Mouse (Mus musculus) embryonic facial prominence, embryonic 15.5 days (tissue): ENCODE measurements around the gene N4bp3. TPM values are rescaled to one million over a fixed set of nuclear protein-coding genes. Genes with fewer than 3 reads are reported as not detected.
A peak's percentile ranks its signal among the peaks of the same experiment; 100 is the strongest.
"Not testable (repeated sequence)": the region's sequence is repeated elsewhere in the genome, so short reads cannot be mapped to it uniquely, and the experiment has no call there.

Source experiments
- ATAC-seq: fragments of 200-750 bp; cut with Nextera tagmentation; 2 replicates; pipeline ENCODE4 v1.8.0; 2017; ENCODE audit warnings: low read depth, moderate TSS enrichment; ENCODE audit not compliant: insufficient number of reproducible peaks, low FRiP score, low TSS enrichment
- H3K27ac ChIP-seq: fragments of 300-500 bp; sonication (generic); replicated peaks from 2 replicates; pipeline ENCODE4 v1.5.1; 2015; ENCODE audit warnings: mild to moderate bottlenecking, inconsistent platforms
- H3K27me3 ChIP-seq: fragments of 300-500 bp; sonication (generic); 2 replicates; pipeline ENCODE4 v1.6.1; 2015; ENCODE audit warnings: inconsistent platforms
- H3K36me3 ChIP-seq: fragments of 300-500 bp; sonication (generic); 2 replicates; pipeline ENCODE4 v1.6.1; 2015; ENCODE audit warnings: mild to moderate bottlenecking, inconsistent platforms
- H3K4me1 ChIP-seq: fragments of 300-500 bp; sonication (generic); 2 replicates; pipeline ENCODE4 v1.6.1; 2015; ENCODE audit warnings: inconsistent platforms
- H3K4me2 ChIP-seq: fragments of 300-500 bp; sonication (generic); replicated peaks from 2 replicates; pipeline ENCODE4 v1.6.1; 2015; ENCODE audit warnings: mild to moderate bottlenecking, inconsistent platforms
- H3K4me3 ChIP-seq: fragments of 300-500 bp; sonication (generic); replicated peaks from 2 replicates; pipeline ENCODE4 v1.5.1; 2015; ENCODE audit warnings: mild to moderate bottlenecking, inconsistent platforms
- H3K9ac ChIP-seq: fragments of 300-500 bp; sonication (generic); 2 replicates; pipeline ENCODE4 v1.6.1; 2015; ENCODE audit warnings: inconsistent platforms
- H3K9me3 ChIP-seq: fragments of 300-500 bp; sonication (generic); replicated peaks from 2 replicates; pipeline ENCODE4 v1.6.1; 2016; ENCODE audit warnings: inconsistent platforms
- WGBS: fragments of 180-500 bp; shearing (Covaris S2); methylation state at CpG from one replicate; pipeline ENCODE4 v1.1.7; 2015; 5-methylcytosine and 5-hydroxymethylcytosine counted together
- polyA plus RNA-seq: library from polyadenylated mRNA; unstranded; fragments of >200 nt; fragmentation: Nextera tagmentation; extraction: Ambion mirVana; gene quantifications from 2 replicates; pipeline ENCODE4 v1.2.1, GENCODE M21; 2015

The N4bp3 gene
- polyA plus RNA-seq, 1 experiment from 2014 or later, result 41.0 TPM

GRCm38 (mm10) chr11:51627907-51628306 is 22.7 kb downstream of the N4bp3 start:
- 84% methylated on average over 8 of the region's 8 CpGs for WGBS
- Histone ChIP-seq H3K9ac (no peak overlapping the region), H3K27me3 (no peaks in the 10 kb centered on the region), H3K4me1 (no peaks in the 10 kb centered on the region), H3K36me3 (peaks cover 63% of the 10 kb centered on the region), H3K9me3 (no peaks in the 10 kb centered on the region), H3K27ac (no peak overlapping the region), H3K4me3 (no peak overlapping the region), H3K4me2 (no peak overlapping the region)
- no peak for ATAC-seq

GRCm38 (mm10) chr11:51627425-51627824 is 23.2 kb downstream of the N4bp3 start:
- 92% methylated on average over 9 of the region's 9 CpGs for WGBS

GRCm38 (mm10) chr11:51625187-51625820 is 25.3 kb downstream of the N4bp3 start:
- H3K36me3 ChIP-seq, result peaks cover 80% of the 10 kb centered on the region
- H3K4me2 ChIP-seq, result no peak overlapping the region
- no peaks in the 10 kb centered on the region for H3K27me3 ChIP-seq
- no peak for ATAC-seq
- no peak overlapping the region for H3K4me3 ChIP-seq
- WGBS, result 74% methylated on average over 5 of the region's 5 CpGs
- H3K4me1 ChIP-seq, result peaks cover 14% of the 10 kb centered on the region
- no peak overlapping the region for H3K9ac ChIP-seq
- H3K27ac ChIP-seq, result no peak overlapping the region
- H3K9me3 ChIP-seq, result no peaks in the 10 kb centered on the region

More at GRCm38 (mm10) chr11:51627425-51627824, 23.2 kb downstream of the N4bp3 start:
- no peaks in the 10 kb centered on the region for H3K9me3 ChIP-seq
- H3K4me2 ChIP-seq, result no peak overlapping the region
- no peaks in the 10 kb centered on the region for H3K27me3 ChIP-seq
- H3K27ac ChIP-seq, result no peak overlapping the region
- peaks cover 68% of the 10 kb centered on the region for H3K36me3 ChIP-seq
- no peak overlapping the region for H3K9ac ChIP-seq
- no peaks in the 10 kb centered on the region for H3K4me1 ChIP-seq
- no peak overlapping the region for H3K4me3 ChIP-seq
- ATAC-seq, result no peak

GRCm38 (mm10) chr11:51622971-51623491 is 27.6 kb downstream of the N4bp3 start:
- no peaks in the 10 kb centered on the region for H3K9me3 ChIP-seq
- no peak overlapping the region for H3K4me2 ChIP-seq
- peaks cover 68% of the 10 kb centered on the region for H3K36me3 ChIP-seq
- H3K9ac ChIP-seq, result no peak overlapping the region
- H3K4me1 ChIP-seq, result peaks cover 18% of the 10 kb centered on the region
- no peak overlapping the region for H3K27ac ChIP-seq
- H3K4me3 ChIP-seq, result no peak overlapping the region
- 84% methylated on average over 7 of the region's 7 CpGs for WGBS
- no peak for ATAC-seq
- H3K27me3 ChIP-seq, result no peaks in the 10 kb centered on the region

GRCm38 (mm10) chr11:51621776-51622175 is 28.9 kb downstream of the N4bp3 start:
- H3K9me3 ChIP-seq, result no peaks in the 10 kb centered on the region
- no peak overlapping the region for H3K4me3 ChIP-seq
- no peak overlapping the region for H3K27ac ChIP-seq
- peaks cover 18% of the 10 kb centered on the region for H3K4me1 ChIP-seq
- no peaks in the 10 kb centered on the region for H3K27me3 ChIP-seq
- WGBS, result 95% methylated on average over 2 of the region's 2 CpGs
- no peak overlapping the region for H3K4me2 ChIP-seq
- H3K36me3 ChIP-seq, result peaks cover 56% of the 10 kb centered on the region
- ATAC-seq, result no peak
- H3K9ac ChIP-seq, result no peak overlapping the region

- Histone ChIP-seq H3K9me3 (no peaks in the 10 kb centered on the region), H3K27ac (peak overlapping the region; percentile 63), H3K4me1 (peaks cover 25% of the 10 kb centered on the region), H3K9ac (peak overlapping the region; percentile 64), H3K36me3 (peaks cover 41% of the 10 kb centered on the region), H3K4me3 (peak overlapping the region; percentile 90), H3K4me2 (peak overlapping the region; percentile 76), H3K27me3 (no peaks in the 10 kb centered on the region)
- under 1% methylated on average over 11 of the region's 11 CpGs for WGBS
- no peak for ATAC-seq
Measured at GRCm38 (mm10) chr11:51620084-51620483, 30.6 kb downstream of the N4bp3 start.

GRCm38 (mm10) chr11:51619409-51620060 is 31.1 kb downstream of the N4bp3 start, which contains the start of gene Nhp2:
Gene Nhp2 (plus strand): TSS chr11:51619735.
- peak within 1 kb of the TSS; percentile 90 for H3K4me3 ChIP-seq
- ATAC-seq, result peak; percentile 93
- no peaks in the 10 kb centered on the region for H3K27me3 ChIP-seq
- peaks cover 35% of the 10 kb centered on the region for H3K36me3 ChIP-seq
- under 1% methylated on average over 51 of the region's 51 CpGs for WGBS
- H3K4me2 ChIP-seq, result peak within 1 kb of the TSS; percentile 76
- peak within 1 kb of the TSS; percentile 63 for H3K27ac ChIP-seq
- H3K4me1 ChIP-seq, result peaks cover 30% of the 10 kb centered on the region
- no peaks in the 10 kb centered on the region for H3K9me3 ChIP-seq
- H3K9ac ChIP-seq, result peak within 1 kb of the TSS; percentile 64

- H3K36me3 ChIP-seq, result peaks cover 29% of the 10 kb centered on the region
- H3K27ac ChIP-seq, result 0 out of 2 replicates have a peak overlapping the region, but pooled peaks have one; percentile 53
- ATAC-seq, result no peak
- H3K9ac ChIP-seq, result no peak overlapping the region
- peaks cover 30% of the 10 kb centered on the region for H3K4me1 ChIP-seq
- WGBS, result 47% methylated on average over 8 of the region's 8 CpGs
- no peaks in the 10 kb centered on the region for H3K9me3 ChIP-seq
- H3K4me3 ChIP-seq, result peak overlapping the region; percentile 90
- H3K4me2 ChIP-seq, result peak overlapping the region; percentile 76
- H3K27me3 ChIP-seq, result no peaks in the 10 kb centered on the region
Measured at GRCm38 (mm10) chr11:51618894-51619408, 31.7 kb downstream of the N4bp3 start.

- Histone ChIP-seq H3K4me2 (no peak overlapping the region), H3K4me1 (peaks cover 30% of the 10 kb centered on the region), H3K9ac (no peak overlapping the region), H3K27ac (no peak overlapping the region), H3K9me3 (no peaks in the 10 kb centered on the region), H3K4me3 (no peak overlapping the region), H3K36me3 (peaks cover 17% of the 10 kb centered on the region), H3K27me3 (no peaks in the 10 kb centered on the region)
- no peak for ATAC-seq
- WGBS, result 3% methylated on average over 4 of the region's 4 CpGs
Measured at GRCm38 (mm10) chr11:51617693-51618092, 32.9 kb downstream of the N4bp3 start.

- H3K27me3 ChIP-seq, H3K9me3 ChIP-seq, H3K36me3 ChIP-seq, ATAC-seq: not testable (repeated sequence)
- Histone ChIP-seq H3K4me1 (peaks cover 24% of the 10 kb centered on the region), H3K4me3 (peak overlapping the region; percentile 49; the same call in 1 of the 2 replicates), H3K27ac (peak overlapping the region; percentile 94; the same call in 1 of the 2 replicates), H3K4me2 (peak overlapping the region; percentile 82), H3K9ac (peak overlapping the region; percentile 53; the same call in 1 of the 2 replicates)
- 93% methylated on average over 7 of the region's 7 CpGs for WGBS
Measured at GRCm38 (mm10) chr11:51616113-51616512, 34.5 kb downstream of the N4bp3 start.

GRCm38 (mm10) chr11:51615601-51616000 is 35.0 kb downstream of the N4bp3 start:
- H3K4me2 ChIP-seq, result peak overlapping the region; percentile 82
- peak; percentile 66; the same call in 1 of the 2 replicates for ATAC-seq
- under 1% methylated on average over 14 of the region's 14 CpGs for WGBS

More at GRCm38 (mm10) chr11:51615601-51616000, 35.0 kb downstream of the N4bp3 start:
- Histone ChIP-seq H3K9ac (peak overlapping the region; percentile 53), H3K27me3 (no peaks in the 10 kb centered on the region), H3K9me3 (no peaks in the 10 kb centered on the region), H3K27ac (peak overlapping the region; percentile 94), H3K36me3 (no peaks in the 10 kb centered on the region), H3K4me3 (peak overlapping the region; percentile 49), H3K4me1 (peaks cover 19% of the 10 kb centered on the region)
